Mouse (Mus musculus): ENCODE measurements around the gene Tap2. TPM values are rescaled to one million over a fixed set of nuclear protein-coding genes. Genes with fewer than 3 reads are reported as not detected.

The Tap2 gene
- polyA plus RNA-seq, 1 experiment from 2014 or later: 5.9 TPM

GRCm38 (mm10) chr17:34179913-34180859 is 23.1 kb upstream of the Tap2 start:
- Histone ChIP-seq H3K4me1 (no peaks in the 10 kb centered on the region), H3K9me3 (no peaks in the 10 kb centered on the region), H3K27me3 (peaks cover 12% of the 10 kb centered on the region), H3K27ac (no peak overlapping the region), H3K4me3 (no peak overlapping the region), H3K4me2 (no peak overlapping the region), H3K9ac (no peak overlapping the region), H3K36me3 (no peaks in the 10 kb centered on the region)
- 61% methylated on average over 13 of the region's 13 CpGs for WGBS
- ATAC-seq (ENCODE audit: insufficient number of reproducible peaks, low FRiP score, low TSS enrichment, low read depth): no peak

GRCm38 (mm10) chr17:34183564-34184219 is 19.6 kb upstream of the Tap2 start:
- H3K9me3 ChIP-seq: no peaks in the 10 kb centered on the region
- no peak overlapping the region for H3K4me3 ChIP-seq
- WGBS: 72% methylated on average over 15 of the region's 15 CpGs
- peaks cover 15% of the 10 kb centered on the region for H3K4me1 ChIP-seq
- H3K36me3 ChIP-seq: no peaks in the 10 kb centered on the region
- no peak overlapping the region for H3K27ac ChIP-seq
- no peak for ATAC-seq (ENCODE audit: insufficient number of reproducible peaks, low FRiP score, low TSS enrichment, low read depth)
- H3K4me2 ChIP-seq: no peak overlapping the region
- H3K27me3 ChIP-seq: peaks cover 35% of the 10 kb centered on the region
- no peak overlapping the region for H3K9ac ChIP-seq

GRCm38 (mm10) chr17:34185526-34185925 is 17.8 kb upstream of the Tap2 start:
- Histone ChIP-seq H3K36me3 (no peaks in the 10 kb centered on the region), H3K4me1 (peaks cover 15% of the 10 kb centered on the region), H3K27ac (no peak overlapping the region), H3K9ac (no peak overlapping the region), H3K27me3 (peaks cover 52% of the 10 kb centered on the region), H3K4me3 (no peak overlapping the region), H3K4me2 (no peak overlapping the region), H3K9me3 (no peaks in the 10 kb centered on the region)
- no peak for ATAC-seq (ENCODE audit: insufficient number of reproducible peaks, low FRiP score, low TSS enrichment, low read depth)
- WGBS: 90% methylated on average over 9 of the region's 9 CpGs

- no peak overlapping the region for H3K27ac ChIP-seq
- 3% methylated on average over 14 of the region's 14 CpGs for WGBS
- no peaks in the 10 kb centered on the region for H3K36me3 ChIP-seq
- no peak for ATAC-seq (ENCODE audit: insufficient number of reproducible peaks, low FRiP score, low TSS enrichment, low read depth)
- no peaks in the 10 kb centered on the region for H3K9me3 ChIP-seq
- H3K4me1 ChIP-seq: peaks cover 15% of the 10 kb centered on the region
- H3K27me3 ChIP-seq: peaks cover 63% of the 10 kb centered on the region
- peak overlapping the region; percentile 50 for H3K4me3 ChIP-seq
- peak overlapping the region; percentile 93 for H3K4me2 ChIP-seq
- no peak overlapping the region for H3K9ac ChIP-seq
Observed at GRCm38 (mm10) chr17:34186885-34187260, 16.5 kb upstream of the Tap2 start.

GRCm38 (mm10) chr17:34187261-34187916 is 15.9 kb upstream of the Tap2 start, which contains the start of the genes Tap1 and Psmb9:
TSS of gene Tap1 (plus strand) at chr17:34187553.
TSS of gene Psmb9 (minus strand) at chr17:34187764.
- Histone ChIP-seq H3K27me3 (peaks cover 68% of the 10 kb centered on the region), H3K4me2 (peak within 1 kb of the TSS; percentile 93), H3K9ac (peak within 1 kb of the TSS; percentile 60), H3K9me3 (no peaks in the 10 kb centered on the region), H3K27ac (peak within 1 kb of the TSS; percentile 83), H3K36me3 (no peaks in the 10 kb centered on the region), H3K4me1 (peaks cover 15% of the 10 kb centered on the region), H3K4me3 (peak within 1 kb of the TSS; percentile 50)
- under 1% methylated on average over 46 of the region's 46 CpGs for WGBS
- peak; percentile 93 for ATAC-seq (ENCODE audit: insufficient number of reproducible peaks, low FRiP score, low TSS enrichment, low read depth)

GRCm38 (mm10) chr17:34188010-34188409 is 15.3 kb upstream of the Tap2 start:
- Histone ChIP-seq H3K36me3 (no peaks in the 10 kb centered on the region), H3K4me3 (peak overlapping the region; percentile 50), H3K4me1 (peaks cover 18% of the 10 kb centered on the region), H3K27ac (peak overlapping the region; percentile 83), H3K4me2 (peak overlapping the region; percentile 93), H3K9me3 (no peaks in the 10 kb centered on the region), H3K9ac (peak overlapping the region; percentile 60), H3K27me3 (peaks cover 75% of the 10 kb centered on the region)
- ATAC-seq (ENCODE audit: insufficient number of reproducible peaks, low FRiP score, low TSS enrichment, low read depth): no peak
- 2% methylated on average over 20 of the region's 20 CpGs for WGBS

GRCm38 (mm10) chr17:34188986-34189385 is 14.3 kb upstream of the Tap2 start:
- Histone ChIP-seq H3K4me2 (no peak overlapping the region), H3K27me3 (peaks cover 75% of the 10 kb centered on the region), H3K27ac (no peak overlapping the region), H3K9ac (no peak overlapping the region), H3K9me3 (no peaks in the 10 kb centered on the region), H3K4me1 (peaks cover 18% of the 10 kb centered on the region), H3K36me3 (no peaks in the 10 kb centered on the region), H3K4me3 (no peak overlapping the region)
- no peak for ATAC-seq (ENCODE audit: insufficient number of reproducible peaks, low FRiP score, low TSS enrichment, low read depth)
- 68% methylated on average over 6 of the region's 6 CpGs for WGBS

GRCm38 (mm10) chr17:34192852-34193251 is 10.5 kb upstream of the Tap2 start:
- Histone ChIP-seq H3K27me3 (peaks cover 90% of the 10 kb centered on the region), H3K4me2 (no peak overlapping the region), H3K9me3 (no peaks in the 10 kb centered on the region), H3K36me3 (no peaks in the 10 kb centered on the region), H3K27ac (no peak overlapping the region), H3K4me3 (no peak overlapping the region), H3K9ac (no peak overlapping the region), H3K4me1 (peaks cover 16% of the 10 kb centered on the region)
- ATAC-seq (ENCODE audit: insufficient number of reproducible peaks, low FRiP score, low TSS enrichment, low read depth): no peak
- 26% methylated on average over 16 of the region's 16 CpGs for WGBS

- WGBS: 48% methylated on average over 8 of the region's 8 CpGs
- ATAC-seq (ENCODE audit: insufficient number of reproducible peaks, low FRiP score, low TSS enrichment, low read depth): no peak
- H3K4me2 ChIP-seq: no peak overlapping the region
- H3K4me3 ChIP-seq: no peak overlapping the region
- no peaks in the 10 kb centered on the region for H3K36me3 ChIP-seq
- H3K9ac ChIP-seq: no peak overlapping the region
- H3K27ac ChIP-seq: no peak overlapping the region
- no peaks in the 10 kb centered on the region for H3K9me3 ChIP-seq
- H3K27me3 ChIP-seq: peaks cover 91% of the 10 kb centered on the region
- peaks cover 17% of the 10 kb centered on the region for H3K4me1 ChIP-seq
Observed at GRCm38 (mm10) chr17:34193468-34193867, 9.9 kb upstream of the Tap2 start.

- H3K4me3 ChIP-seq: no peak overlapping the region
- WGBS: 92% methylated on average over 4 of the region's 4 CpGs
- no peak for ATAC-seq (ENCODE audit: insufficient number of reproducible peaks, low FRiP score, low TSS enrichment, low read depth)
- peaks cover 17% of the 10 kb centered on the region for H3K4me1 ChIP-seq
- no peak overlapping the region for H3K4me2 ChIP-seq
- no peak overlapping the region for H3K9ac ChIP-seq
- no peaks in the 10 kb centered on the region for H3K36me3 ChIP-seq
- H3K27me3 ChIP-seq: peaks cover 92% of the 10 kb centered on the region
- H3K9me3 ChIP-seq: no peaks in the 10 kb centered on the region
- H3K27ac ChIP-seq: no peak overlapping the region
Observed at GRCm38 (mm10) chr17:34194723-34195122, 8.6 kb upstream of the Tap2 start.

GRCm38 (mm10) chr17:34196491-34196890 is 6.8 kb upstream of the Tap2 start:
- Histone ChIP-seq H3K27me3 (peaks cover 88% of the 10 kb centered on the region), H3K9me3 (no peaks in the 10 kb centered on the region), H3K4me3 (no peak overlapping the region), H3K4me2 (no peak overlapping the region), H3K4me1 (peaks cover 17% of the 10 kb centered on the region), H3K36me3 (no peaks in the 10 kb centered on the region), H3K27ac (no peak overlapping the region), H3K9ac (no peak overlapping the region)
- WGBS: 40% methylated on average over 12 of the region's 12 CpGs
- no peak for ATAC-seq (ENCODE audit: insufficient number of reproducible peaks, low FRiP score, low TSS enrichment, low read depth)
